ENCODE assay signal across 20 mouse cellular contexts in the genomic region with DNA sequence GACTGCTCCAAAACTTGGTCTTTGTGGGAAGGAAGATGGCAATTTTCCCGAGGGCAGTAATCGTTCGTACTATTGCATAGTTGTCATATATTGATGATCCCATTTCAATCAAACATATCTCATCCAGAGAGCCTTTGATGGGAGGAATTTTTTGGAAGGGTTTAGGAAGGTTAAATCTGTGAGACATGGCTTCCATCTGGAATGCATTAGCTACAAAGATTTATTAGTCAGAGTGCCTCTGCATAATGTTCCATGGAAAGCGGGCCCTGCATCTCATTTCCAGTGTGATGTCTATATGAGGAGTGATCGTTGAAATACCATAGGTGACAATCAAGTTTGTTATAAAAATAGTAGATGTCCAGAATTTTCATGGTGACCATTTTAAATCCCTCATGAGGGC.
A peak's percentile ranks its signal among the peaks of the same experiment; 100 is the strongest.
DNase-seq lines count a peak whose midpoint lies in the region; ATAC-seq and TF ChIP-seq lines count a peak whose summit lies in the region.
"Had no signal": no experiment of that assay in that cellular context is flagged by ENCODE, and none has a peak within 500 bp of the region (broad histone marks: within the 10 kb centered on the region; RNA-seq: fewer than 3 reads in every experiment).

No protein-coding gene starts in this region.

- WGBS in embryonic facial prominence, embryonic 11.5 days, result 73% methylated on average over 5 of the region's 5 CpGs
- WGBS in embryonic facial prominence, embryonic 10.5 days, result 85% methylated on average over 5 of the region's 5 CpGs
- WGBS in embryonic facial prominence, embryonic 14.5 days, result 52% methylated on average over 5 of the region's 5 CpGs
- 80% methylated on average over 5 of the region's 5 CpGs for WGBS in liver, postnatal 0 days (ENCODE audit: insufficient replicate concordance)

- H3K27me3 ChIP-seq in embryonic facial prominence, embryonic 11.5 days (ENCODE audit: control insufficient read depth, insufficient read depth, low read length), result no peaks in the 10 kb centered on the region
- H3K27me3 ChIP-seq in embryonic facial prominence, embryonic 10.5 days (replicated peaks; ENCODE audit: low read depth, poor library complexity, severe bottlenecking), result no peaks in the 10 kb centered on the region
- H3K27me3 ChIP-seq in embryonic facial prominence, embryonic 14.5 days (replicated peaks; ENCODE audit: control insufficient read depth, insufficient read depth, low read length), result no peaks in the 10 kb centered on the region
- H3K27me3 ChIP-seq in liver, postnatal 0 days (ENCODE audit: insufficient read depth, low read length), result no peaks in the 10 kb centered on the region
- H3K27me3 ChIP-seq: forebrain, embryonic 13.5 days; forebrain, embryonic 15.5 days had no signal

- H3K36me3 ChIP-seq in embryonic facial prominence, embryonic 11.5 days (replicated peaks; ENCODE audit: control insufficient read depth, insufficient read depth, low read depth, low read length), result no peaks in the 10 kb centered on the region
- H3K36me3 ChIP-seq in embryonic facial prominence, embryonic 10.5 days (replicated peaks), result no peaks in the 10 kb centered on the region
- H3K36me3 ChIP-seq in embryonic facial prominence, embryonic 14.5 days (ENCODE audit: control insufficient read depth, insufficient read depth, low read length), result no peaks in the 10 kb centered on the region
- no peaks in the 10 kb centered on the region for H3K36me3 ChIP-seq in liver, postnatal 0 days (replicated peaks; ENCODE audit: insufficient read depth, low read length)
- H3K36me3 ChIP-seq: embryonic facial prominence, embryonic 13.5 days; forebrain, embryonic 15.5 days had no signal

- peak; percentile 49 for DNase-seq in embryo, embryonic 10.5 days (ENCODE audit: low spot score)
- no peak for DNase-seq in embryo, embryonic 10 days (ENCODE audit: low spot score)
- peak; percentile 13 for DNase-seq in embryonic facial prominence, embryonic 11.5 days (ENCODE audit: low spot score)
- no peak for DNase-seq in embryonic facial prominence, embryonic 10.5 days (ENCODE audit: low spot score)
- peak; percentile 6 for DNase-seq in 3T3-L1 (ENCODE audit: low read depth, low spot score)
- DNase-seq in embryonic facial prominence, embryonic 14.5 days (ENCODE audit: low spot score), result peak; percentile 31
- no peak for DNase-seq in liver, postnatal 0 days
- DNase-seq in gastrocnemius, postnatal 25 days, result no peak
- DNase-seq: adrenal gland, adult 8-10 months; adrenal gland, postnatal 14 days; adrenal gland, postnatal 36 days; cerebellum, adult 11-12 months; cerebellum, adult 2 months; cerebellum, adult 9-10 months; cerebellum, postnatal 10 days; cerebellum, postnatal 25 days; forebrain, postnatal 0 days had no signal

- no peak overlapping the region for H3K4me2 ChIP-seq in embryonic facial prominence, embryonic 11.5 days (ENCODE audit: low read depth, low read length)
- no peak overlapping the region for H3K4me2 ChIP-seq in embryonic facial prominence, embryonic 14.5 days (ENCODE audit: low read depth, low read length)
- H3K4me2 ChIP-seq in liver, postnatal 0 days (ENCODE audit: low read depth, low read length), result no peak overlapping the region
- H3K4me2 ChIP-seq: embryonic facial prominence, embryonic 13.5 days; forebrain, embryonic 13.5 days; forebrain, embryonic 15.5 days had no signal

- no peak for TF ChIP-seq CTCF in liver, postnatal 0 days (IDR thresholded peaks at IDR 0.05; ENCODE audit: low read depth)

- H3K4me1 ChIP-seq in embryonic facial prominence, embryonic 11.5 days (ENCODE audit: control insufficient read depth, insufficient read depth, low read length), result no peaks in the 10 kb centered on the region
- H3K4me1 ChIP-seq in embryonic facial prominence, embryonic 10.5 days, result peaks cover 6% of the 10 kb centered on the region
- no peaks in the 10 kb centered on the region for H3K4me1 ChIP-seq in embryonic facial prominence, embryonic 14.5 days (ENCODE audit: control insufficient read depth, insufficient read depth, low read length)
- H3K4me1 ChIP-seq in liver, postnatal 0 days (ENCODE audit: insufficient read depth), result no peaks in the 10 kb centered on the region
- H3K4me1 ChIP-seq: embryonic facial prominence, embryonic 13.5 days; forebrain, embryonic 13.5 days had no signal

- no peak for ATAC-seq in embryonic facial prominence, embryonic 11.5 days (replicated peaks; ENCODE audit: insufficient number of reproducible peaks, low FRiP score, low TSS enrichment, low read depth)
- ATAC-seq in embryonic facial prominence, embryonic 14.5 days (ENCODE audit: low read depth), result no peak
- ATAC-seq in liver, postnatal 0 days, result no peak
- ATAC-seq: forebrain, embryonic 13.5 days; forebrain, embryonic 15.5 days; forebrain, postnatal 0 days had no signal

- TF ChIP-seq EP300 in liver, postnatal 0 days (IDR thresholded peaks at IDR 0.05; ENCODE audit: low read depth), result no peak

- H3K27ac ChIP-seq in embryonic facial prominence, embryonic 11.5 days (replicated peaks; ENCODE audit: low read depth, low read length), result no peak overlapping the region
- no peak overlapping the region for H3K27ac ChIP-seq in embryonic facial prominence, embryonic 10.5 days (replicated peaks)
- no peak overlapping the region for H3K27ac ChIP-seq in embryonic facial prominence, embryonic 14.5 days (replicated peaks; ENCODE audit: low read depth, low read length)
- no peak overlapping the region for H3K27ac ChIP-seq in liver, postnatal 0 days (ENCODE audit: low read depth)
- H3K27ac ChIP-seq: embryonic facial prominence, embryonic 13.5 days; forebrain, embryonic 13.5 days; forebrain, embryonic 15.5 days had no signal

- no peaks in the 10 kb centered on the region for H3K9me3 ChIP-seq in embryonic facial prominence, embryonic 11.5 days (replicated peaks; ENCODE audit: control insufficient read depth, low read length)
- H3K9me3 ChIP-seq in embryonic facial prominence, embryonic 10.5 days, result no peaks in the 10 kb centered on the region
- no peaks in the 10 kb centered on the region for H3K9me3 ChIP-seq in embryonic facial prominence, embryonic 14.5 days (ENCODE audit: control insufficient read depth, low read length)
- H3K9me3 ChIP-seq in liver, postnatal 0 days (ENCODE audit: low read length), result no peaks in the 10 kb centered on the region
- H3K9me3 ChIP-seq: embryonic facial prominence, embryonic 13.5 days; forebrain, embryonic 13.5 days; forebrain, embryonic 15.5 days had no signal

- no peak overlapping the region for H3K4me3 ChIP-seq in embryonic facial prominence, embryonic 11.5 days (ENCODE audit: low read depth, low read length)
- H3K4me3 ChIP-seq in embryonic facial prominence, embryonic 10.5 days, result no peak overlapping the region
- H3K4me3 ChIP-seq in embryonic facial prominence, embryonic 14.5 days (ENCODE audit: low read depth, low read length), result no peak overlapping the region
- no peak overlapping the region for H3K4me3 ChIP-seq in liver, postnatal 0 days (ENCODE audit: low read depth, low read length)
- H3K4me3 ChIP-seq: embryonic facial prominence, embryonic 13.5 days; forebrain, embryonic 13.5 days; forebrain, embryonic 15.5 days had no signal

- no peak overlapping the region for H3K9ac ChIP-seq in embryonic facial prominence, embryonic 11.5 days (replicated peaks; ENCODE audit: low read length)
- no peak overlapping the region for H3K9ac ChIP-seq in embryonic facial prominence, embryonic 14.5 days (ENCODE audit: low read depth, low read length)
- H3K9ac ChIP-seq in liver, postnatal 0 days (replicated peaks), result no peak overlapping the region
- H3K9ac ChIP-seq: embryonic facial prominence, embryonic 13.5 days; forebrain, embryonic 13.5 days; forebrain, embryonic 15.5 days; forebrain, postnatal 0 days had no signal

Comparison
In these comparisons a context has a peak if more than half of its experiments do, and no peak if none do; other contexts are left out.
1. DNase-seq: peak in embryo, embryonic 10.5 days (single experiment), embryonic facial prominence, embryonic 11.5 days (single experiment), 3T3-L1 (single experiment) and embryonic facial prominence, embryonic 14.5 days (single experiment); none in embryo, embryonic 10 days (single experiment), embryonic facial prominence, embryonic 10.5 days (single experiment), liver, postnatal 0 days (single experiment) and gastrocnemius, postnatal 25 days (single experiment).